In genomic region chr6:112466001-112466400, GRCm38 (mm10) we compare ENCODE assay signal across 18 mouse cellular contexts. TPM values are rescaled to one million over a fixed set of nuclear protein-coding genes. Genes with fewer than 3 reads are reported as not detected.
DNase-seq lines count a peak whose midpoint lies in the region; ATAC-seq and TF ChIP-seq lines count a peak whose summit lies in the region.
"Had no signal": no experiment of that assay in that cellular context is flagged by ENCODE, and none has a peak within 500 bp of the region (broad histone marks: within the 10 kb centered on the region; RNA-seq: fewer than 3 reads in every experiment).

No protein-coding gene starts in this region.

- H3K4me1 ChIP-seq in intestine, embryonic 15.5 days (replicated peaks): no peaks in the 10 kb centered on the region
- no peaks in the 10 kb centered on the region for H3K4me1 ChIP-seq in intestine, embryonic 16.5 days (ENCODE audit: control insufficient read depth, insufficient read depth, low read length)
- H3K4me1 ChIP-seq in kidney, embryonic 15.5 days: peaks cover 21% of the 10 kb centered on the region
- H3K4me1 ChIP-seq in kidney, adult 2 months (ENCODE audit: control insufficient read depth, insufficient read depth, low read length): no peaks in the 10 kb centered on the region
- H3K4me1 ChIP-seq in kidney, postnatal 0 days (replicated peaks; ENCODE audit: insufficient read depth, low read length): 0 out of 2 replicates have a peak, but pooled peaks cover 6% of the 10 kb centered on the region
- H3K4me1 ChIP-seq: embryonic facial prominence, embryonic 10.5 days; embryonic facial prominence, embryonic 12.5 days; forebrain, embryonic 13.5 days; forebrain, embryonic 15.5 days had no signal

- peak; percentile 41; the same call in 1 of the 2 replicates for ATAC-seq in intestine, embryonic 15.5 days
- no peak for ATAC-seq in intestine, embryonic 16.5 days
- ATAC-seq in kidney, embryonic 15.5 days (replicated peaks; ENCODE audit: low FRiP score): peak; percentile 82
- ATAC-seq in kidney, postnatal 0 days (replicated peaks; ENCODE audit: low FRiP score, low read depth): 0 out of 2 replicates have a peak, but pooled peaks have one; percentile 55
- ATAC-seq: activated CD4-positive, CD25-positive, alpha-beta regulatory T cell, adult 4 months; forebrain, embryonic 13.5 days; forebrain, embryonic 15.5 days had no signal

- H3K27me3 ChIP-seq in intestine, embryonic 15.5 days (replicated peaks): no peaks in the 10 kb centered on the region
- H3K27me3 ChIP-seq in intestine, embryonic 16.5 days (replicated peaks; ENCODE audit: control insufficient read depth, insufficient read depth, low read length): no peaks in the 10 kb centered on the region
- H3K27me3 ChIP-seq in kidney, embryonic 15.5 days: no peaks in the 10 kb centered on the region
- no peaks in the 10 kb centered on the region for H3K27me3 ChIP-seq in kidney, adult 2 months (replicated peaks; ENCODE audit: control insufficient read depth, insufficient read depth, low read length)
- H3K27me3 ChIP-seq in kidney, postnatal 0 days (ENCODE audit: insufficient read depth, low read length): no peaks in the 10 kb centered on the region
- H3K27me3 ChIP-seq: embryonic facial prominence, embryonic 12.5 days; forebrain, embryonic 13.5 days; forebrain, embryonic 15.5 days had no signal

- no peak for TF ChIP-seq POLR2A in kidney, adult 2 months (IDR thresholded peaks at IDR 0.05; ENCODE audit: low read depth, low read length)

- H3K9me3 ChIP-seq in intestine, embryonic 15.5 days: no peaks in the 10 kb centered on the region
- H3K9me3 ChIP-seq in intestine, embryonic 16.5 days (ENCODE audit: control insufficient read depth, low read length): no peaks in the 10 kb centered on the region
- H3K9me3 ChIP-seq in kidney, embryonic 15.5 days (replicated peaks): no peaks in the 10 kb centered on the region
- no peaks in the 10 kb centered on the region for H3K9me3 ChIP-seq in kidney, postnatal 0 days (replicated peaks; ENCODE audit: low read length)
- H3K9me3 ChIP-seq: embryonic facial prominence, embryonic 10.5 days; embryonic facial prominence, embryonic 12.5 days; forebrain, embryonic 13.5 days; forebrain, embryonic 15.5 days had no signal

- no peaks in the 10 kb centered on the region for H3K36me3 ChIP-seq in intestine, embryonic 15.5 days
- H3K36me3 ChIP-seq in intestine, embryonic 16.5 days (ENCODE audit: control insufficient read depth, insufficient read depth, low read length): no peaks in the 10 kb centered on the region
- H3K36me3 ChIP-seq in kidney, embryonic 15.5 days: no peaks in the 10 kb centered on the region
- H3K36me3 ChIP-seq in kidney, adult 2 months (ENCODE audit: control insufficient read depth, insufficient read depth, low read length): no peaks in the 10 kb centered on the region
- H3K36me3 ChIP-seq in kidney, postnatal 0 days (ENCODE audit: insufficient read depth, low read length): no peaks in the 10 kb centered on the region
- H3K36me3 ChIP-seq: embryonic facial prominence, embryonic 10.5 days; embryonic facial prominence, embryonic 12.5 days; forebrain, embryonic 15.5 days had no signal

- DNase-seq in kidney, adult 2 months: no peak
- DNase-seq in kidney, postnatal 0 days (ENCODE audit: low spot score): no peak
- DNase-seq in kidney, adult 9 months: no peak
- peak; percentile 77 for DNase-seq in yolk sac, embryonic 10.5 days (ENCODE audit: low spot score)
- DNase-seq in Muller cell, postnatal 12 days (ENCODE audit: inconsistent ontology term): no peak
- DNase-seq: adrenal gland, adult 8-10 months; adrenal gland, postnatal 14 days; adrenal gland, postnatal 36 days had no signal

- no peak overlapping the region for H3K27ac ChIP-seq in intestine, embryonic 15.5 days
- H3K27ac ChIP-seq in intestine, embryonic 16.5 days (ENCODE audit: low read length): no peak overlapping the region
- H3K27ac ChIP-seq in kidney, embryonic 15.5 days: peak overlapping the region; percentile 76
- no peak overlapping the region for H3K27ac ChIP-seq in kidney, adult 2 months (ENCODE audit: insufficient read depth, low read depth, low read length)
- peak overlapping the region; percentile 20; the same call in 1 of the 2 replicates for H3K27ac ChIP-seq in kidney, postnatal 0 days
- H3K27ac ChIP-seq: embryonic facial prominence, embryonic 10.5 days; embryonic facial prominence, embryonic 12.5 days; forebrain, embryonic 13.5 days; forebrain, embryonic 15.5 days had no signal

- H3K4me3 ChIP-seq in intestine, embryonic 15.5 days (replicated peaks): no peak overlapping the region
- no peak overlapping the region for H3K4me3 ChIP-seq in intestine, embryonic 16.5 days (ENCODE audit: low read length)
- no peak overlapping the region for H3K4me3 ChIP-seq in kidney, embryonic 15.5 days (replicated peaks)
- H3K4me3 ChIP-seq in kidney, adult 2 months (ENCODE audit: insufficient read depth, low read depth, low read length): no peak overlapping the region
- no peak overlapping the region for H3K4me3 ChIP-seq in kidney, postnatal 0 days (replicated peaks; ENCODE audit: low read depth, low read length)
- H3K4me3 ChIP-seq: embryonic facial prominence, embryonic 10.5 days; embryonic facial prominence, embryonic 12.5 days; forebrain, embryonic 13.5 days; forebrain, embryonic 15.5 days had no signal

- H3K9ac ChIP-seq in intestine, embryonic 15.5 days: no peak overlapping the region
- H3K9ac ChIP-seq in intestine, embryonic 16.5 days (ENCODE audit: low read depth, low read length): no peak overlapping the region
- no peak overlapping the region for H3K9ac ChIP-seq in kidney, embryonic 15.5 days
- H3K9ac ChIP-seq in kidney, postnatal 0 days (ENCODE audit: low read depth, low read length): no peak overlapping the region
- H3K9ac ChIP-seq: embryonic facial prominence, embryonic 12.5 days; forebrain, embryonic 13.5 days; forebrain, embryonic 15.5 days had no signal

- no peak for TF ChIP-seq CTCF in kidney, adult 2 months (conservative IDR thresholded peaks at IDR 0.05; ENCODE audit: insufficient read depth, insufficient read length, low read depth, low read length)
- TF ChIP-seq CTCF in kidney, postnatal 0 days (IDR thresholded peaks at IDR 0.05; ENCODE audit: low read depth): no peak

- H3K4me2 ChIP-seq in intestine, embryonic 15.5 days (replicated peaks): no peak overlapping the region
- no peak overlapping the region for H3K4me2 ChIP-seq in intestine, embryonic 16.5 days (ENCODE audit: low read depth, low read length)
- H3K4me2 ChIP-seq in kidney, embryonic 15.5 days: no peak overlapping the region
- H3K4me2 ChIP-seq in kidney, postnatal 0 days (ENCODE audit: low read length): no peak overlapping the region
- H3K4me2 ChIP-seq: embryonic facial prominence, embryonic 12.5 days; forebrain, embryonic 13.5 days; forebrain, embryonic 15.5 days had no signal

RNA-seq across cellular contexts. Expression of gene Cav3, which starts 6.7 kb away (rescaled TPM):
- 1.1 and 1.4 TPM in 2 replicates for polyA plus RNA-seq in intestine, embryonic 15.5 days (2015; fragmentation: Nextera tagmentation; extraction: Ambion mirVana)
- 1.7 and 1.9 TPM in 2 replicates for polyA plus RNA-seq in intestine, embryonic 16.5 days (2015; fragmentation: Nextera tagmentation; extraction: Ambion mirVana)
- polyA plus RNA-seq in kidney, embryonic 15.5 days (2015; fragmentation: Nextera tagmentation; extraction: Ambion mirVana): 2.1 and 5.2 TPM in 2 replicates
- 0.50 and 1.4 TPM in 2 replicates for polyA plus RNA-seq in kidney, adult 2 months (2012; rRNA removed)
- polyA plus RNA-seq in kidney, postnatal 0 days (2015; fragmentation: Nextera tagmentation; extraction: Ambion mirVana): 2.0 and 2.6 TPM in 2 replicates
- polyA plus RNA-seq: activated CD4-positive, CD25-positive, alpha-beta regulatory T cell, adult 4 months; embryonic facial prominence, embryonic 10.5 days; forebrain, embryonic 11.5 days; forebrain, embryonic 13.5 days; forebrain, embryonic 15.5 days; Patski had no signal

RNA-seq across cellular contexts. Expression of gene Oxtr, which starts 23.7 kb away (rescaled TPM):
- 0.20 and 0.33 TPM in 2 replicates for polyA plus RNA-seq in intestine, embryonic 15.5 days (2015; fragmentation: Nextera tagmentation; extraction: Ambion mirVana)
- polyA plus RNA-seq in intestine, embryonic 16.5 days (2015; fragmentation: Nextera tagmentation; extraction: Ambion mirVana): 0.17 and 0.24 TPM in 2 replicates
- polyA plus RNA-seq in kidney, embryonic 15.5 days (2015; fragmentation: Nextera tagmentation; extraction: Ambion mirVana): 5.8 and 6.0 TPM in 2 replicates
- polyA plus RNA-seq in kidney, adult 2 months (2012; rRNA removed): 0.88 and 1.8 TPM in 2 replicates
- 4.1 and 4.6 TPM in 2 replicates for polyA plus RNA-seq in kidney, postnatal 0 days (2015; fragmentation: Nextera tagmentation; extraction: Ambion mirVana)
- polyA plus RNA-seq: activated CD4-positive, CD25-positive, alpha-beta regulatory T cell, adult 4 months had no signal

Comparison
In these comparisons a context has a peak if more than half of its experiments do, and no peak if none do; other contexts are left out.
1. H3K27ac ChIP-seq: peak in kidney, embryonic 15.5 days (single experiment) and kidney, postnatal 0 days (single experiment); none in intestine, embryonic 15.5 days (single experiment), intestine, embryonic 16.5 days (single experiment) and kidney, adult 2 months (single experiment).